Mouse (Mus musculus) bone marrow macrophage, adult 2 months (primary cell): ENCODE measurements around the gene Wnt9a. TPM values are rescaled to one million over a fixed set of nuclear protein-coding genes. Genes with fewer than 3 reads are reported as not detected.
"Not testable (repeated sequence)": the region's sequence is repeated elsewhere in the genome, so short reads cannot be mapped to it uniquely, and the experiment has no call there.

Experiments used
- H3K27ac ChIP-seq: 2 replicates; pipeline ENCODE4 v1.5.1; 2012; ENCODE audit warnings: low read depth, low read length; ENCODE audit not compliant: insufficient read depth
- H3K4me1 ChIP-seq: 2 replicates; pipeline ENCODE4 v1.6.1; 2012; ENCODE audit warnings: low read length; ENCODE audit not compliant: control insufficient read depth, insufficient read depth
- H3K4me3 ChIP-seq: 2 replicates; pipeline ENCODE4 v1.5.1; 2012; ENCODE audit warnings: mild to moderate bottlenecking, low read length, moderate library complexity; ENCODE audit not compliant: insufficient read depth
- CTCF ChIP-seq: IDR thresholded peaks from 2 replicates; pipeline ENCODE4 v1.5.1; 2012; ENCODE audit warnings: low read depth, mild to moderate bottlenecking, low read length, moderate library complexity
- POLR2A ChIP-seq: IDR thresholded peaks from 2 replicates; pipeline ENCODE4 v1.6.1; 2012; ENCODE audit warnings: mild to moderate bottlenecking, low read depth, low read length, borderline replicate concordance
- polyA plus RNA-seq: library from polyadenylated mRNA; stranded (reverse); fragments of >200 nt; gene quantifications from 2 replicates; pipeline ENCODE4 v1.2.4, GENCODE M21; 2012; ENCODE audit not compliant: missing spikeins, insufficient read depth, insufficient read length

Gene Wnt9a
- polyA plus RNA-seq, 1 experiment, result not detected

DNA sequence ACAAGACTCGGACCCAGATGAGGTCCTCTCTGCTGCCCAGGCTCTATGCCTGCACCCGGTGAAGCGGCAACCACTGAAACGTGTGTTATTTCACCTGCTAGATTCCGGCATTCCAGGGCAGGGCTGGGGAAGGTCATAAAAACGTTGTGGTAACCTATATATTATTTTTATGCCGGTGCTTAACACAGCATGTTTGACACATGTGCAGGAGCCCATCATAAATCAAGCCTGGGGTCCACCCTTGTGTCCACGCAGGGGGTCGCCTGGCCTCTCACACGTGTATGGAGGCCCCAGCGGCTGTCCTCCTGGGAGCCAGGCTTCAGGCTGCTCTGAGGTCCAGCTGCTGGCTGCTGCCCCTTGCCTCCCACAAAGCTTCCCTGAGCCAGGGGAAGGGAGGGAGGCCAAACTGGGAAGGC, 50.2 kb downstream of the Wnt9a start:
- TF ChIP-seq CTCF, result no peak
- TF ChIP-seq POLR2A, result no peak
- Histone ChIP-seq H3K27ac (no peak overlapping the region), H3K4me3 (no peak overlapping the region), H3K4me1 (no peaks in the 10 kb centered on the region)

DNA sequence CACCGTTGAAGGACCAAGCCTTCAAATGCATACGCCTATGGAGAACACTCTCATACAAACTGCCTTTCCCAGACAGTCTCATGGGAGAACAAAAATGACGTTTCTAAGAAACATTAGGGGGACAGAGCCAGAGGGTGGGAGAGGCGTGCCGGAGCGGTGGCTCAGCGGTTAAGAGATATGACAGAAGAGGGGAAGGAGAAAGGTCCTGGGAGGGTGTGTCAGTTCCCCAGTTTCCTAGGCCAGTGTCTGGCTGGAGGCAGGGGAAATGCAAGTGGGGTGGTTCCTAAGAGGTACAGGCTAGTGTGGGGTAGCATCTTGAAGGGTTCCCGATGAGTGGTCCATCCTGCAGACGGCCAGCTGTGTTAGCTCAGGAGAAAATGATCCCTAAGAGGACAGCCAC, 54.6 kb downstream of the Wnt9a start:
- TF ChIP-seq POLR2A (no peak), CTCF (no peak)
- Histone ChIP-seq H3K4me1 (no peaks in the 10 kb centered on the region), H3K4me3 (no peak overlapping the region), H3K27ac (no peak overlapping the region)

DNA sequence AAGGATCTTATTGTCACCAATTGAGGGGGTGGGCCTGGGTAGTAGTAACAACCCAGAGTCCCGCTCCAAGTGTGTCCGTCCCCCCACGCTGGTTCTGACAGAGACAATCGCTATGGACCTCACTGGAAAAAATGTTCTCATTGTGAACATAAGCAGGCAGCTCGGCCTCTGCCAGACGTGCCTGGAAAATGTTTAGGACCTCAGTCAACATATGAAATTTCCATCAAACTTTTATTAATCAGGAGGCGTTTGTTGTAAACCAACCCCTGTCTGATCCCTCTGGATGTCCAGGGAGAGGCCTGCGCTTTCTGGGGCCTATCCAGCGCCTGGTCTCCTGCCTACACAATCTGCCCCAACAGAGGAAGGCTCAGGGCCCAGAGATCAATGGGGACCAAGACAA, 57.3 kb downstream of the Wnt9a start:
- TF ChIP-seq POLR2A, result no peak
- TF ChIP-seq CTCF, result no peak
- Histone ChIP-seq H3K4me3 (no peak overlapping the region), H3K4me1 (no peaks in the 10 kb centered on the region), H3K27ac (no peak overlapping the region)

DNA sequence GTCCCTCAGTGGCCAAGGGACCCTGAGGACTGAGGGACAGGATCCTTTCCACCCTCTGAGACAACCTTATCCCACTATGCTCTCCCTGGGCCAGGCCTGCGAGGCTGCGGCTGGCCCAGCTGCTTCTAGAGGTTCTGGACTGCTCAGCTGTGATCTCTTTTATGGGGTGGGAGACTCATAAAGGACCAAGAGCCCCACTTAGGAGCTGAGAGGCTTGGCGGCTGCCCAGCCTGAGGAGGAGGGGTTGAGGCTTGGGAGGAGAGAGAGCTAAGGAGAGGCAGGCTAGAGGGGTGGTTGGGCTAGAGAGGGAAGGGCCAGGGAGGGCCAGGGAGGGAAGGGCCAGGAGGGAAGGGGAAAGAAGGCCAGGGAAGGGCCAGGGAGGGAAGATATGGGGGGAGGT, 57.7 kb downstream of the Wnt9a start:
- no peak for TF ChIP-seq POLR2A
- TF ChIP-seq CTCF, result no peak
- H3K4me3 ChIP-seq, result no peak overlapping the region
- H3K4me1 ChIP-seq, result no peaks in the 10 kb centered on the region
- no peak overlapping the region for H3K27ac ChIP-seq

DNA sequence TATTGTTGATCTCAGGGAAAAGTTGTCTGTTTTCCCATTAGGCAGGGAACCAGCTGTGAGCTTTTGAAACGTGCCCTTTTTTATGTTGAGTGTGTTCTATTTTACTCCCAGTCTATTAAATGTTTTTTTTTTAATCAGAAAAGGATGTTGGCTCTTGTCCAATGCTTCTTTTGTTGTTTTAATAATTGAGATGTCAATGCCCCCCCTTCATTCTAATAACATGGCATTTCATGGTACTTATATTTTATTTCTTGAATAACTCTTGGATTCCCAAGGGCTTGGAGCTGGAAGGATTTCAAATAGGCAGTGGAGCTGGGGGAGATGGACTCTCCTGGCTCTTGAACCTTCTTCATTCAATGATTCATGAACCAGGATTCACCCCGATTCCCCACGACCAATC, 59.3 kb downstream of the Wnt9a start:
- Histone ChIP-seq H3K4me1 (no peaks in the 10 kb centered on the region), H3K4me3 (no peak overlapping the region), H3K27ac (no peak overlapping the region)
- TF ChIP-seq POLR2A (no peak), CTCF (no peak)

DNA sequence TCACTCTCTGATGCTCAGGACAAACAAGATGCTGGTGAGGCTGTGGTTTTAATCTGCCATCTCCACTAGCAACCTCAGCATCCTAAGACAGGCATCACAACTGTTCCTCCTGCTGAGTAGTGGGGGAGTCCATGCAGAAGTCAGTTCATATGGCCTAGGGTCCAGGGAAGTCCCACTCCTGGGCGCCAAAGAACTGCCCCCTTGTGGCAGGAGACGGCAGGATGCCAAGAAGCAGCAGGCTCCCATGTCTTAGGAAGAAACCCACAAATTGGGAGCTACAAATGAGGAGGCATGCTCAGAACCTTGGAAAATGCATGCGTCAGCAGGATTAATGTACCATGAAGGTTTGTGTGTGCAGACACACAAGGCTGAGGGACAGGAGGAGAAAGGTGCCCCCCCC, 59.9 kb downstream of the Wnt9a start:
- no peak overlapping the region for H3K4me3 ChIP-seq
- no peaks in the 10 kb centered on the region for H3K4me1 ChIP-seq
- TF ChIP-seq POLR2A (no peak), CTCF (peak; percentile 29; the same call in 1 of the 2 replicates)
- no peak overlapping the region for H3K27ac ChIP-seq

DNA sequence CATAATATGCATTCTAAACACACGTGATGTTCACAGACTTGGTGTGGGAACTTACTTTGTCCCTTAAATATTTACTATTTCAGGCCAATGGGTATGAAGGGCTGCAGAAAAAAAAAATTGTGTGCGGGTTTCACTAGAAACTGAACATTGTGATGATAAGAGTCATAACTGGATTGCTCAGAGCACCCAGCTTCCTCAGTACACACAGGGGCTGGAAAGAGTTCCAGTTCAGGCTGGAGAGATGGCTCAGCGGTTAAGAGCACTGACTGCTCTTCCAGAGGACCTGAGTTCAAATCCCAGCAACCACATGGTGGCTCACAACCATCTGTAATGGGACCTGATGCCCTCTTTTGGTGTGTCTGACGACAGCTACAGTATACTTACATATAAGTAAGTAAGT, 61.2 kb downstream of the Wnt9a start:
- not testable (repeated sequence) for H3K27ac ChIP-seq, H3K4me1 ChIP-seq, H3K4me3 ChIP-seq

DNA sequence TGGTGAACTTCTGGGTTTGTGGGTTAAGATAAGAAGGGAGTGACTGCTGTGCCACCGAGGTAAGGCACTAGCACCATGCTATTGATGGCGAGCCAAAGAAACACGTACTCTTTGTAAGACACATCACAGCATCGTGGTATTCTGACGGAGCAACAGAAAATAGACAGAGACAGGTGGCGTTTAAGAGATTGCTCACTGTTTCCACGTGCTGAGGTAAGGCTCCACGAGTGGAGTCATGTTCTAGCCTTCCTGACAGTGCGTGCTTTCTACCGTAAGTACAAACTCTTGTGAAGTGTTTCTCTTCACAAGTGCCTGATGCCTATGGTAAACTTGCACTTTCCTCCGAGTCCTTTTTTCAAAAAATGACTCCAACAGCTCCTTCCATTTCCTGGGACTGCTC, 63.1 kb downstream of the Wnt9a start:
- Histone ChIP-seq H3K4me3 (no peak overlapping the region), H3K4me1 (no peaks in the 10 kb centered on the region), H3K27ac (no peak overlapping the region)
- TF ChIP-seq CTCF (no peak), POLR2A (no peak)

DNA sequence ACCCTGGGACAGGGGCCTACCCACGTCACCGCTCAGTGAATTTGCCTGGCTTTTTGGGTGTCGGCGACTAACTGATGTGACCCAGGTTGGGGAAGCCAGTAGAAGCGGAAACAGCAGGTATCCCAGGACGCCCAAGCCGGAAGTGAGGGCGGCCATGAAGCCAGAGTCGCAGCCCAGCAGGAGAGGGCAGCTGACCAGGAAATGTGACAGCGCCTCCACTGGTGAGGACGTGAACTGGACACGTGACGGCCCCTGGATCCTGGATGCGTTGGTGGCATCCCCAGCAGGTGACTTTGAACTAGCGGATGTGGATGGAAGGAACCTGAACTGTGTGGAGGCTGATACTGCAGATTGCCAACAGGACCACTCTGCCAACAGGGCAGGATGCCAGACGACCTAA, 68.7 kb downstream of the Wnt9a start, which contains the start of gene Prss38:
Gene Prss38 (minus strand): TSS at position 183 of the 400 bp plus-strand sequence.
- H3K4me3 ChIP-seq, result no peak within 1 kb of the TSS
- H3K4me1 ChIP-seq, result no peaks in the 10 kb centered on the region
- no peak within 1 kb of the TSS for H3K27ac ChIP-seq
- TF ChIP-seq POLR2A (no peak), CTCF (no peak)

DNA sequence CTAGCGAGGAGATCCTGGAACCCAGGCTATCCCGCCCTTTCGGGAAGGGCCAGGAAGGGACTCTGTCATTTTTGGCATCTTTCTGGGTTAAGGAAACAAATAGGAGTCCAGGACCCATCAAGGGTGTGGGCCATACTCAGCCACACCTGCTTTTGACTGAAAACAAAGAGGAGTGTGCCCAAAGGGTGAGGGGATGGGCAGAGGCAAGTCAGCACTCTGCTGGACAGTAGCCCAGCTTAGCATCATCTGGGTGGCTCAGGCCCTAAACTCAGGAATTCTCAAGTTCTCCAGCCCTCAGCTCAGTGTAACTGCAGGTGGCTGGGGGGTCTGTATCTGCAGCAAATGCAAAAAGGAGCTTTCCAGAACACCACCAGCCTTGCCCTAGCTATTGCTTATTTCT, 71.3 kb downstream of the Wnt9a start:
- H3K27ac ChIP-seq, result no peak overlapping the region
- H3K4me3 ChIP-seq, result no peak overlapping the region
- TF ChIP-seq CTCF (no peak), POLR2A (no peak)
- H3K4me1 ChIP-seq, result no peaks in the 10 kb centered on the region

DNA sequence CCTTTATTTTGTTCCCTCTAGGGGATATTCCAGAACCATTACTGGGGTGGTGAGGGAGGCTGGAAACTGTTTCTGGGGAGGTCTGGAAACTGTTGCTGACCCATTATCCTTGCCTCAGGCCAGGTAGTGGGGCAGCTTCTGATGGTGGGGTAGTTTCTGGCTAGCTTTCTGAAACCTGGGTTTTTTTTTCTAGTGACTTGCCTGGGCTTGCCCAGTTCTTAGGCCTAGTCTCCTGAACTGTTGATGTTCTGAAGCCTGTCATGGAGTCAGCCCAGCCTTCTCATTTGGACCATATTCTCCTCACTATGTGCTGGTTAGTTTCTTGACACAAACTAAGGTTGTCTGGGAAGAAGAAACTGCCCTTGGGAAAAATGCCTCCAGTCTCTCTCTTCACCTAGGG, 72.8 kb downstream of the Wnt9a start:
- Histone ChIP-seq H3K27ac (no peak overlapping the region), H3K4me1 (no peaks in the 10 kb centered on the region), H3K4me3 (no peak overlapping the region)
- TF ChIP-seq POLR2A (no peak), CTCF (no peak)

Other genes with a start within 250 kb of the Wnt9a start
- 0.11 TPM in 1 of 2 replicates, not detected in the other for gene Obscn, start 170.5 kb upstream of the Wnt9a start, polyA plus RNA-seq
- 3.3 and 4.7 TPM in 2 replicates for gene Iba57, start 143.2 kb upstream of the Wnt9a start, polyA plus RNA-seq
- not detected in 2 replicates for gene Gjc2, start 123.7 kb upstream of the Wnt9a start, polyA plus RNA-seq
- 32.1 and 32.3 TPM in 2 replicates for gene Guk1, start 114.7 kb upstream of the Wnt9a start, polyA plus RNA-seq
- 20.1 and 24.1 TPM in 2 replicates for gene Mrpl55, start 104.4 kb upstream of the Wnt9a start, polyA plus RNA-seq
- gene 2310033P09Rik, start 98.6 kb upstream of the Wnt9a start, polyA plus RNA-seq, result 18.9 and 20.8 TPM in 2 replicates
- 295 and 301 TPM in 2 replicates for gene Arf1, start 78.7 kb upstream of the Wnt9a start, polyA plus RNA-seq
- gene Wnt3a, start 16.2 kb upstream of the Wnt9a start, polyA plus RNA-seq, result not detected in 2 replicates
- gene Prss38, start 68.7 kb downstream of the Wnt9a start, polyA plus RNA-seq, result not detected in 2 replicates
- gene Jmjd4, start 143.1 kb downstream of the Wnt9a start, polyA plus RNA-seq, result 3.2 and 3.3 TPM in 2 replicates
- 17.1 and 18.0 TPM in 2 replicates for gene Snap47, start 144.3 kb downstream of the Wnt9a start, polyA plus RNA-seq
- gene Zfp867, start 165.5 kb downstream of the Wnt9a start, polyA plus RNA-seq, result 2.1 and 2.3 TPM in 2 replicates
- gene Zkscan17, start 219.8 kb downstream of the Wnt9a start, polyA plus RNA-seq, result 20.2 and 24.1 TPM in 2 replicates
- 50.6 and 52.3 TPM in 2 replicates for gene Nlrp3, start 234.6 kb downstream of the Wnt9a start, polyA plus RNA-seq